Mouse (Mus musculus): ENCODE results near the gene Sfxn5.

The Sfxn5 gene

GRCm38 (mm10) chr6:85363906-85364260, 30.7 kb upstream of the Sfxn5 start:
- no peak for DNase-seq

DNA sequence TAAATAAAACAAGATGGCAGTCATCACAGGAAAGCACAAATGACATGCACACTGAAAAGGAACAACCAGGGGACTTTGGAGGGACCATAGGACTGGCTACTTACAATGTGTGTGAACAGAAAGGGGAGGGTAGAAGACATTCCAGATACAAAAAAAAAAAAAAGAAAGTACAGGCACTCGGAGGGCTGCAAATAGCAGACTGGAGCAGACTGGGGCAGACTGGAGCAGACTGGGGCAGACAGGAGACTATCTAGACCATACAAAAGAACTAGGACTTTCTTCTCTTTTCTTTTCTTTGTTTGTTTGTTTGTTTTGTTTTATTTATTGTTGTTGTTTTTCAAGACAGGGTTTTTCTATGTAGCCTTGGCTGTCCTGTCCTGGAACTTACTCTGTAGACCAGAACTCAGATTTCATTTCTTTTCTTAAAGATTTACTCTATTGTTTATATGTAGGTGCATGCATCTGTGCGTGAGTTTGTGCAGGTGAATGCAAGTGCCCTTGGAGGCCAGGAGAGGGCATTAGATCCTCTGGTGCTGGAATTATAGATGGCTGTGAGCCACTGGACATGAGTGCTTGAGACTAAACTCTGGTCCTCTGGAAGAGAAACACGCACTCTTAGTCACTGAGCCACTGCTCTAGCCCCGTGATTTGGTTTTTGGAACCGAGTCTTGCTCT, 30.1 kb upstream of the Sfxn5 start:
- DNase-seq, result no peak

DNA sequence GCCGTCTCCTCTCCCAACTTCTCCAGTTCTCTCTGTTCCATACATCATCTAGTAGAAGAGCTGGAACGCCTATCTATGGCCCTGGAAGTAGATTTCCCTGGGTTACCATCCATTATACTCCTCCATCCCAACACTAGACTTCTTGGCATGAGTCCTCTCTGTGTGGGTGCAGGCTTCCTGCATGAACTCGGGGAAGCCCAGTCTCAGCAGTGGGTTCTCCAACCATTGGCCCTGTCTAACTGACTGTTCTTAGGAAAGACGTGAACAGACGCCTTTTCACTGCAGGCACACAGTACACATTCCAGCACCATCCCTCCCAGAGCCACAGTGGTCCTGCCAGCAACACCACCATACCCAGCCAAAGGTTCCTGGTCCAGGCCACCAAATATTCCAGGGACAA, 29.4 kb upstream of the Sfxn5 start:
- no peak for DNase-seq

GRCm38 (mm10) chr6:85360311-85360710, 27.1 kb upstream of the Sfxn5 start:
- DNase-seq, result peak; percentile 96

DNA sequence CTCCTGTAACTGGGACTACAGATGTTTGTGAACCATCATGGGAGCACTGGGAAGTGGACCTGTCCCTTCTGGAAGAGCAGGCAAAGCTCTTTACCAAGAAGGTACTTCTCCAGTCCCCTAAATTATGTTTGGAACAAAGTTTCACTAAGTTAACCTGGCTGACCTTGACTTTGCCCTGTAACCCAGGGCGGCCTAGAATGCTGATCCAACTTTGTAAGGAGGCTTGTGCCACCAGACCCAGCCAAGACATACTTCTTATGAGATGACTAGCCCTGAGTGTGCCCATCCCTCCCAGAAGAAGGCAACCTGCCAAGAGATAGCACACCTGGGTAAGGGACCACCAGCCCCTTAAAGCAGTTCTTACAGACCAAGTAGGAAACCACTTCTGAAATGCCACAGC, 25.7 kb upstream of the Sfxn5 start:
- peak; percentile 76 for DNase-seq

- no peak for DNase-seq
Measured at GRCm38 (mm10) chr6:85356682-85357465, 23.7 kb upstream of the Sfxn5 start.

DNA sequence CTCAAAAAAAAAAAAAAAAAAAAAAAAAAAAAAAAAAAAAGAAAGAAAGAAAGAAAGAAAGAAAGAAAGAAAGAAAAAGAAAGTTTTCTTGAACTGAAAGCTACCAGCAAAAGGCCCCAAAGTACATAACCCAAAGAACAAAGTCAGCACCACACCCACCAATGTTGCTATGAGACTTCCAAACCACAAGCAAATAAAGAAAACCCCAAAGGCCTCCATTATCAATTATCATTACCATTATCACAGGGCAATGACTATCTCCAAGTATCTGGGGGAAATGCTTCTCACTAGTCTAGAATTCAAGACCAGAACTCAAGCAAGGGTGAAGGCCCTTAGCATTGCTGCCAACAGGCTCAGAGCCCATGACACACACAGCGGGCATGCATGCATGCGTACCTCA, 22.5 kb upstream of the Sfxn5 start:
- no peak for DNase-seq

GRCm38 (mm10) chr6:85354709-85355108, 21.5 kb upstream of the Sfxn5 start:
- no peak for DNase-seq

GRCm38 (mm10) chr6:85353706-85354105, 20.5 kb upstream of the Sfxn5 start:
- no peak for DNase-seq

DNA sequence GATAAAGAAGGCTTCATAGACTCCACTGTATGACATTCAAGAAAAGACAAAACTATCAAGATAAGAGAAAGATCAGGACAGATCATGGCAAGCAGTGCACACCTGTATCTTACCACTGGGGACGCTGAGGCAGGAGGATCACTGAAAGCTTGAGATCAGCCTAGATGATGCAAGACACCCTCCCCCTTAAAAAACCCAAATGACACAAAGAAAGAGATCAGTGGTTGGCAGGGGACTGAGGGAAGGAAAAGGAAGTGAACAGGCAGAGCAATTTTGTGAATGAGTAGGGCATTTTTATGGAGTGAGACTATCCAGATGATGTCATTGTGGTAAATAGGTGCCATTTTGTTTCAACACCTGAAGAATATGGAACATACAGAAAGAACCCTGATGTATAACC, 16.9 kb upstream of the Sfxn5 start:
- DNase-seq, result no peak

DNA sequence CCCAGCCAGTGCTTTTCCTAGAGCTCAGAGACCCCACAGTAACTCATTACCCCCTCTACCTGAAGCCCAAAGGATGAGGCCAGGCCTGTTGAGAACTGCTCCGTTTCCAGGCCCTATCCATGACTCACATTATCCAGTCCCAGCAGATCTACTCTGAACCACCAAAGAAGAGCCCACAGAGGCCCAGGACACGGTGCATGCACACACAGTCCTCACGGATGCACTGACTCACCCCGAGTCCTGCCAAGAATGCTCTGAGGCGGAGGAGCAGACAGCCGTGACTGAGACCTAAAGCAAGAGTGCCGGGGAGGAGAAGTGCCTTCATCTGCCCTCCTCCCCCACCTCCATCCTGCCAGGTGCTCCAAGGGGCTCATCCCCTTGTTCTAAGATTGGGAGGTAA, 16.0 kb upstream of the Sfxn5 start:
- DNase-seq, result peak; percentile 60

GRCm38 (mm10) chr6:85348133-85348532, 14.9 kb upstream of the Sfxn5 start:
- no peak for DNase-seq

DNA sequence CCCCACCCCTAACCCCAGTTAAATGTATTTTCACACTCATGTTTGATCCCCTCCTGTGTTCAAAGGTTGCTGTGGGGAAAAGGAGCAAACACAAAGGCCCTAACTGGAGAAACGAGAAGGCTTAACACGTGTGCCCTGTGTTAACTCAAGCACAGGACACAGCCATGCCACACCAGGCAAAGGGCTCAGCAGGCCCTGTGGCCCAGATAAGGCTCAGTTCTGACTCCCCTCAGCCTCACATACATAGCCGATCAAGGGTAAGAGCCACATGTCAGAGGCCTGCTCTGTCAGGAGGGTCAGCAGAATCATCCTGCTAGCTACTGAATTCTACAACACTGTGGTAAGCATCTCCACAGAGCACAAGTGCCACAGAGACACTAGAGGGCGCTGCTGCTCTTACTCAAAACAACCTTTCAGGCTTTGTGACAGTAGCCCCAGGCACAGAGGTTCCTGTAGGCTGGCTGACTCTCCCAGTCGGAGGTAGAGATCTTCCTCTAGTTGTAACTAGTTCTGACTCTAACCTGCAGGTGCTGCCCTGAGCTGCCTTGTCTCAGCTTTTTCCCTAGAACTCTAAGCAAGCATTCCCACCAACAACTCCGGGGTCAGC, 12.9 kb upstream of the Sfxn5 start:
- DNase-seq, result peak; percentile 93

GRCm38 (mm10) chr6:85344929-85345328, 11.7 kb upstream of the Sfxn5 start:
- no peak for DNase-seq

- DNase-seq, result peak; percentile 61
Measured at GRCm38 (mm10) chr6:85343027-85343426, 9.8 kb upstream of the Sfxn5 start.

DNA sequence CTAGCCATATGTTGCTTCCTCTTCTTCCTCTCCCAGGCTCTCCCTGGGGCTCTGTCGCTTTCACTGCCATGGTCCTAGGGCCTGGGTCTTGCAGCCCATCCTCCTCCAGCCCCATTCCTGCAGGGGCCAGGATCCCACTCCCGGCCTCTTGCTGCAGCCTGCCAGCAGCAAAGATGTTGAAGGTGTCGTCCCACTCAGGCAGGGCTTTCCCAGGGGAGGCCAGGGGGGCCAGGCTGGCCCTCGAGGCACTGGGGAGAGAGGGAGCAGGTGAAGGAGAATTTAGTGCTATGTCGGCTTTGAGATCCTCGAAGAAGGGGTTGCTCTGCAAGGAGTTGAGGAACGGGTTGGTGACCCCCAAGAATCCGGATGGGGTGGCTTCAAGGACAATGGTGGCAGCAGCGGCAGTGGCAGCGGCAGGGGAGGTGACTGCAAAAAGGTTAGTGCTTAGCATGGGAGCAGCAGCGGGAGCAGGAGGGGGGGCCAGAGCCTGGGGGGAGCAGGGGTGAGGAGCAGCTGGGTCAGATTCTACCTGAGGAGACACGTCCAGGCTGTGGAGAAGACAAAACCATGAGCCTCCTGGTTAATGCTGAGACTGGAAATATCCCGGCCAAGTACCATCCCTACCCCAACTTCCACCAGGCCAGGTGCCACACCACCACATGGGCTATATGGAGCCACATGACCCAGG, 8.7 kb upstream of the Sfxn5 start:
- DNase-seq, result no peak

DNA sequence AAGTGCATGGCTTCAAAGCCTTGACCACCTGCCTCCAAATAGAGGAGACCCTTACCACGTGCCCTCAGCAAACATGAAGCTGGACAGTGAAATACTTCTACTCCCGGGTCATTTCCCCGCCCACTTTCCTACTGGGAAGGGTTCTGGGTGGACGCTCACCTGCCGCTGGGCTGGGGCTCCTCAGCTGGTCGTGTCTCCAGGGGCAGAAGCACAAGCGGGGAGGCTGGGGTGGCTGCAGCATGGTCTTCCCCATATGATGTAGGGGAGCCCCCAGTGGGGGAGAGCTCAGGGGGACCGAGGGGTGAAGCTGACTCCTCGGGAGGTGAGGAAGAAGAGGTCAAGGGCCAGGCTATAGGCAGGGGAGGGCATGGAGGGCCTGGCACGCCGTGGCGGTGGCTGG, 7.0 kb upstream of the Sfxn5 start:
- DNase-seq, result no peak

- DNase-seq, result peak; percentile 79
Measured at GRCm38 (mm10) chr6:85339273-85339901, 6.2 kb upstream of the Sfxn5 start.

GRCm38 (mm10) chr6:85336944-85337343, 3.7 kb upstream of the Sfxn5 start:
- DNase-seq, result peak; percentile 4

GRCm38 (mm10) chr6:85335352-85335751, 2.1 kb upstream of the Sfxn5 start:
- no peak for DNase-seq

GRCm38 (mm10) chr6:85334851-85335250, 1.6 kb upstream of the Sfxn5 start:
- DNase-seq, result peak; percentile 52

GRCm38 (mm10) chr6:85334251-85334650, 1.0 kb upstream of the Sfxn5 start:
- no peak for DNase-seq

- DNase-seq, result no peak
Measured at GRCm38 (mm10) chr6:85333732-85334131, 510 bp upstream of the Sfxn5 start.

Data from kidney, adult 9 months (tissue).